Mouse (Mus musculus) erythroblast, embryonic 14.5 days (primary cell): ENCODE results near the gene Ndufa3. TPM values are rescaled to one million over a fixed set of nuclear protein-coding genes. Genes with fewer than 3 reads are reported as not detected.
A peak's percentile ranks its signal among the peaks of the same experiment; 100 is the strongest.

Experiments used
- H3K27me3 ChIP-seq: 2 replicates; pipeline ENCODE4 v1.6.1; 2012; ENCODE audit warnings: inconsistent platforms; ENCODE audit not compliant: control insufficient read depth
- H3K36me3 ChIP-seq: 2 replicates; pipeline ENCODE4 v1.6.1; 2012; ENCODE audit warnings: mild to moderate bottlenecking, inconsistent platforms; ENCODE audit not compliant: control insufficient read depth
- H3K4me1 ChIP-seq: 2 replicates; pipeline ENCODE4 v1.6.1; 2012; ENCODE audit warnings: inconsistent platforms; ENCODE audit not compliant: control insufficient read depth
- H3K4me3 ChIP-seq: replicated peaks from 2 replicates; pipeline ENCODE3; 2012; ENCODE audit warnings: moderate library complexity, mild to moderate bottlenecking, inconsistent platforms
- H3K9me3 ChIP-seq: 2 replicates; pipeline ENCODE4 v1.6.1; 2012; ENCODE audit warnings: low read length, inconsistent platforms, mixed read lengths; ENCODE audit not compliant: control insufficient read depth
- GATA1 ChIP-seq: IDR thresholded peaks from 2 replicates; pipeline ENCODE4 v1.6.1; 2012; ENCODE audit warnings: low read length, inconsistent platforms, mixed read lengths
- TAL1 ChIP-seq: IDR thresholded peaks from 3 replicates; pipeline ENCODE4 v1.6.1; 2012; ENCODE audit warnings: low read length, inconsistent platforms, mixed read lengths
- polyA plus RNA-seq: library from polyadenylated mRNA; stranded (reverse); fragments of >175 nt; gene quantifications from 2 replicates; pipeline ENCODE4 v1.2.3, GENCODE M21; 2012

Ndufa3 gene
- polyA plus RNA-seq, 1 experiment, result 5.5 TPM

DNA sequence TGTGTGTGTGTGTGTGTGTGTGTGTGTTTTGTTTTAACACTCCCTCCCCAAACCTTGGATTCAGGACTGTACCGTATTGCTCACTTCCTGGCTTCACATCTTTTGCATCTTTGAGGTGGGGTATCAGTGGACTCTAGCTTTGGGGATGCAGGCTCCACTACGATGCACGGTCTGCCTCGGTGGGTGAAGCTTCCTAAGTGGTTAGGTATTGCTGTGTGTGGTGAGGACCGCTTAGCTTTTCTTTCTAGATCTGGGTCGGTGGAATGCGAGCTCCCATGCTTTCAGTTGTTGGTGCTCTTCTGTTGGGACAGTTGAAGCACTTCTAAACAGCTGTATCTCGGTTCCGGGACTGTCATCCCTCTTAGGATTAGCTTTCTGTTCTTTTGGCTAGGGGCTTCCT is 29.0 kb downstream of the Ndufa3 start:
- Histone ChIP-seq H3K9me3 (no peaks in the 10 kb centered on the region), H3K27me3 (no peaks in the 10 kb centered on the region), H3K4me3 (peak overlapping the region; percentile 83), H3K4me1 (peaks cover 45% of the 10 kb centered on the region), H3K36me3 (peaks cover 62% of the 10 kb centered on the region)
- TF ChIP-seq GATA1 (no peak), TAL1 (no peak)

- Histone ChIP-seq H3K27me3 (no peaks in the 10 kb centered on the region), H3K36me3 (peaks cover 62% of the 10 kb centered on the region), H3K4me1 (peaks cover 45% of the 10 kb centered on the region), H3K4me3 (peak overlapping the region; percentile 83), H3K9me3 (no peaks in the 10 kb centered on the region)
- TF ChIP-seq GATA1 (no peak), TAL1 (no peak)
Measured at GRCm38 (mm10) chr7:3646641-3647040, 29.5 kb downstream of the Ndufa3 start.

GRCm38 (mm10) chr7:3656966-3657365 is 39.8 kb downstream of the Ndufa3 start:
- Histone ChIP-seq H3K4me1 (peaks cover 2% of the 10 kb centered on the region), H3K9me3 (no peaks in the 10 kb centered on the region), H3K36me3 (peaks cover 100% of the 10 kb centered on the region), H3K4me3 (no peak overlapping the region), H3K27me3 (no peaks in the 10 kb centered on the region)
- no peak for TF ChIP-seq TAL1
- TF ChIP-seq GATA1, result no peak

- peaks cover 100% of the 10 kb centered on the region for H3K36me3 ChIP-seq
Measured at GRCm38 (mm10) chr7:3658578-3658977, 41.4 kb downstream of the Ndufa3 start.

GRCm38 (mm10) chr7:3664524-3665214 is 47.5 kb downstream of the Ndufa3 start:
- TF ChIP-seq TAL1, result no peak
- no peak for TF ChIP-seq GATA1
- peaks cover 42% of the 10 kb centered on the region for H3K4me1 ChIP-seq
- no peaks in the 10 kb centered on the region for H3K27me3 ChIP-seq
- peak overlapping the region; percentile 76 for H3K4me3 ChIP-seq
- H3K9me3 ChIP-seq, result no peaks in the 10 kb centered on the region
- peaks cover 42% of the 10 kb centered on the region for H3K36me3 ChIP-seq

More at GRCm38 (mm10) chr7:3658578-3658977, 41.4 kb downstream of the Ndufa3 start:
- no peaks in the 10 kb centered on the region for H3K27me3 ChIP-seq
- H3K4me3 ChIP-seq, result no peak overlapping the region
- peaks cover 7% of the 10 kb centered on the region for H3K4me1 ChIP-seq
- no peaks in the 10 kb centered on the region for H3K9me3 ChIP-seq
- TF ChIP-seq GATA1, result no peak
- TF ChIP-seq TAL1, result no peak

DNA sequence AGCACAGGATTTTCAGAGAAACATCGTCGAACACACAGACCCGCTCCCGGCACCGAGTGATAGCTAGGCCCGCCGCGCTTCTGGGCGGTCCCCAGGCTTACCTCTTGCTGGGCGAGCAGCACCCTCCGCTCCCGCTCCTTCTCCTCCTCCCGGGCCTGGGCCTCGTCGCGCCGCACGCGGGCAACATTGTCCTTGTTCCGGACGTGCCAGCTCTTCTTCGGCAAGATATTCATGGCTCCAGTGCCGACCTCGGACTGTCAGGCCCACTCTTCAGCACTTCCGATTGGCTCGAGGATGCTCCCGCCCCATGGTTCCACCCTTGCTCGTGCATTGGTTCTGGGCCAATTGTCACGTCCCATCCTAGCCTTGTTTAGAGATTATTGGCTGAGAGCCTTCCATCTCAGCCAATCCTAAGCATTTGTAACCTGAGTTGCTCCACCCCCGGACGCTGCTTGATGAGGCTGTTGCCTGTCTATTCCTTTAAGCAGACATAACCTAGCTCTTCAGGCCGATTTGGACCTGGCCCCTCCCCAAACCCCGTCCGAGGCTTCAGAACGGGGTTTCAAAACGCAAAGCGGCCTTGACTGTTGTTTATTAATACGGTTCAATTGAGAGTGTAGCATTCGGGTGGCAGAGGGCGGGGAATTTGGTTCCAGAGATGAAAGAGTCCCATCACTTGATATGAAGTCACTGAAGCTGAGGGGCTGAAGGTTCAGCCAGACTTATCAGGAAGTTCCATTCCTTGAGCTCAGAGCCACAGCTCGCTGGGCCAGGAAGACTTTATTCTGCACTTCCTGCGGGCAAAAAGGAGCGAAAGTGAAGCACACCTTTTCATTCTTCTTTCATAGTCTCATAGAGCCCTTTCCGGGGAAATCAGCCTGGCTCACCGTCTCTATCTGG is 48.3 kb downstream of the Ndufa3 start, which contains the start of gene Leng1:
Gene Leng1 (minus strand): TSS at position 626 of the 900 bp plus-strand sequence.
- Histone ChIP-seq H3K36me3 (peaks cover 34% of the 10 kb centered on the region), H3K27me3 (no peaks in the 10 kb centered on the region), H3K4me1 (peaks cover 42% of the 10 kb centered on the region), H3K4me3 (peak within 1 kb of the TSS; percentile 76), H3K9me3 (no peaks in the 10 kb centered on the region)
- TF ChIP-seq TAL1, result no peak
- no peak for TF ChIP-seq GATA1

DNA sequence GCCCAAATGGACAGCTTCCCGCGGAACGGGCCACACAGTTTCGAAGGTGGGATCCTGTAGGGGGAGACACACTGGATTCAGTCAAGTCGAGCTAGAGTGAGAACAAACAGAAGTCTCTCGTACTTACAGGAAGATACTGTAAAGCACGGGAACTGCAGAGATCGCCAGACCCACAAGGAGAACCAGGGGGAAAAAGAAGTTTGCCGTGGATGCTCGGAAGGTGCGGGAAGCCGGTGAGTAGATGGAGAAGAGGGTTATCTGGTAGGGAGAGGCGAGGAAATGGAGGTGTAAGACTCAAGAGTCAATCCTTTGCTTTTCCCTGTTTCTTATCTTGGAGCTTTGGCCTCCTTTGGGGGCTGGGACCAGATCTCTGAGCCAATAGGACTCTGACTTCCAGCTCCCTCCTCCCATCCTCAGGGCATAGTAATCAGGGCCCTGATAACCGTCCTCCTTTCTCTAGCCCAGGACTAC is 49.8 kb downstream of the Ndufa3 start:
- TF ChIP-seq GATA1 (no peak), TAL1 (no peak)
- Histone ChIP-seq H3K4me3 (peak overlapping the region; percentile 76), H3K9me3 (no peaks in the 10 kb centered on the region), H3K27me3 (no peaks in the 10 kb centered on the region), H3K4me1 (peaks cover 42% of the 10 kb centered on the region), H3K36me3 (peaks cover 19% of the 10 kb centered on the region)

Other genes starting within 250 kb of the Ndufa3 start
- not detected in 2 replicates for gene Cacng8, start 226.7 kb upstream of the Ndufa3 start, polyA plus RNA-seq
- not detected in 2 replicates for gene Cacng6, start 193.2 kb upstream of the Ndufa3 start, polyA plus RNA-seq
- gene Tarm1, start 114.7 kb upstream of the Ndufa3 start, polyA plus RNA-seq, result not detected in 2 replicates
- not detected in 2 replicates for gene Oscar, start 1.2 kb upstream of the Ndufa3 start, polyA plus RNA-seq
- 3.1 and 3.3 TPM in 2 replicates for gene Tfpt, start 12.6 kb downstream of the Ndufa3 start, polyA plus RNA-seq
- gene Prpf31, start 12.6 kb downstream of the Ndufa3 start, polyA plus RNA-seq, result 3.2 TPM in 2 replicates
- gene Cnot3, start 27.9 kb downstream of the Ndufa3 start, polyA plus RNA-seq, result 50.1 and 53.8 TPM in 2 replicates
- 1.0 and 1.3 TPM in 2 replicates for gene Leng1, start 48.5 kb downstream of the Ndufa3 start, polyA plus RNA-seq
- gene Tmc4, start 60.2 kb downstream of the Ndufa3 start, polyA plus RNA-seq, result 0.05 and 0.12 TPM in 2 replicates
- gene Tsen34, start 75.5 kb downstream of the Ndufa3 start, polyA plus RNA-seq, result 0.70 and 1.0 TPM in 2 replicates
- 0.58 and 0.73 TPM in 2 replicates for gene Mboat7, start 76.2 kb downstream of the Ndufa3 start, polyA plus RNA-seq
- 81.2 and 118 TPM in 2 replicates for gene Rps9, start 86.6 kb downstream of the Ndufa3 start, polyA plus RNA-seq
- gene Pirb, start 103.0 kb downstream of the Ndufa3 start, polyA plus RNA-seq, result 0.03 TPM in 1 of 2 replicates, not detected in the other
- gene Gm15448, start 208.3 kb downstream of the Ndufa3 start, polyA plus RNA-seq, result not detected in 2 replicates
- gene Pira2, start 227.7 kb downstream of the Ndufa3 start, polyA plus RNA-seq, result not detected in 2 replicates